Mouse (Mus musculus) liver, embryonic 11.5 days (tissue): ENCODE results near the gene Arl5a. TPM values are rescaled to one million over a fixed set of nuclear protein-coding genes. Genes with fewer than 3 reads are reported as not detected.
A peak's percentile ranks its signal among the peaks of the same experiment; 100 is the strongest.

Experiments
- ATAC-seq: fragments of 200-750 bp; cut with Nextera tagmentation; replicated peaks from 2 replicates; pipeline ENCODE4 v1.8.0; 2017; ENCODE audit warnings: moderate number of reproducible peaks, mild to moderate bottlenecking, moderate TSS enrichment, moderate library complexity; ENCODE audit not compliant: low FRiP score
- DNase-seq: peaks from one replicate; pipeline ENCODE4 v3.0.0-alpha.2; 2017; ENCODE audit warnings: low spot score
- H3K27ac ChIP-seq: fragments of 300-500 bp; sonication (generic); 2 replicates; pipeline ENCODE4 v1.5.1; 2014; ENCODE audit warnings: mild to moderate bottlenecking, low read depth, low read length, control low read depth
- H3K27me3 ChIP-seq: fragments of 300-500 bp; sonication (generic); replicated peaks from 2 replicates; pipeline ENCODE4 v1.6.1; 2014; ENCODE audit warnings: low read length, mixed read lengths; ENCODE audit not compliant: control insufficient read depth, insufficient read depth
- H3K36me3 ChIP-seq: fragments of 300-500 bp; sonication (generic); 2 replicates; pipeline ENCODE4 v1.6.1; 2014; ENCODE audit warnings: mild to moderate bottlenecking, low read length, moderate library complexity, mixed read lengths; ENCODE audit not compliant: control insufficient read depth, insufficient read depth
- H3K4me1 ChIP-seq: fragments of 300-500 bp; sonication (generic); replicated peaks from 2 replicates; pipeline ENCODE4 v1.6.1; 2014; ENCODE audit warnings: low read length, mixed read lengths; ENCODE audit not compliant: control insufficient read depth, insufficient read depth
- H3K4me2 ChIP-seq: fragments of 300-500 bp; sonication (generic); 2 replicates; pipeline ENCODE4 v1.6.1; 2014; ENCODE audit warnings: mild to moderate bottlenecking, control low read depth, moderate library complexity
- H3K4me3 ChIP-seq: fragments of 300-500 bp; sonication (generic); 2 replicates; pipeline ENCODE4 v1.5.1; 2014; ENCODE audit warnings: low read depth, low read length, control low read depth
- H3K9ac ChIP-seq: fragments of 300-500 bp; sonication (generic); 2 replicates; pipeline ENCODE4 v1.6.1; 2014; ENCODE audit warnings: low read depth, low read length, control low read depth
- H3K9me3 ChIP-seq: fragments of 300-500 bp; sonication (generic); 2 replicates; pipeline ENCODE4 v1.6.1; 2016; ENCODE audit warnings: low read length, inconsistent platforms, mixed read lengths; ENCODE audit not compliant: control insufficient read depth
- WGBS: fragments of 180-500 bp; shearing (Covaris S2); extraction: QIAGEN DNeasy Blood & Tissue Kit; methylation state at CpG from one replicate; pipeline ENCODE4 v1.1.7; 2014; 5-methylcytosine and 5-hydroxymethylcytosine counted together
- polyA plus RNA-seq: library from polyadenylated mRNA; unstranded; fragments of >200 nt; fragmentation: Nextera tagmentation; extraction: Ambion mirVana; gene quantifications from 2 replicates; pipeline ENCODE4 v1.2.1, GENCODE M21; 2014

Arl5a gene
- polyA plus RNA-seq, 1 experiment from 2014 or later = 71.8 TPM

DNA sequence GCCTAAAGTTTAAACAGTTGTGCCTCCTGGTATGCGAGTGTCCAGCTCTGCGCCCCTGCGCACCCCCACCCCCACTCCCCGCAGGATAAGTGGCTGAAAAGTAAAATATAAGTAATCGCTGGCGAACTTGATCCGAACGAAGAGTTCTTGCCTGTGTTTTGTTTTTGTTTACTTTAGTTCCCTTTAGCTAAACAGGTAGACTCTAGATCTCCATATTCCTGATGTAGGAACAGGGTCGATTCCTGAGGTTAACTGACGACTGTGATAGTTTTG is 758 bp upstream of the Arl5a start:
- no peaks in the 10 kb centered on the region for H3K9me3 ChIP-seq
- DNase-seq (no peak), ATAC-seq (no peak)
- H3K9ac ChIP-seq = peak overlapping the region; percentile 69
- peaks cover 29% of the 10 kb centered on the region for H3K4me1 ChIP-seq
- H3K27me3 ChIP-seq = no peaks in the 10 kb centered on the region
- H3K4me2 ChIP-seq = peak overlapping the region; percentile 84
- H3K27ac ChIP-seq = peak overlapping the region; percentile 35; the same call in 1 of the 2 replicates
- H3K36me3 ChIP-seq = no peaks in the 10 kb centered on the region
- 21% methylated on average over 10 of the region's 10 CpGs for WGBS
- H3K4me3 ChIP-seq = peak overlapping the region; percentile 84

DNA sequence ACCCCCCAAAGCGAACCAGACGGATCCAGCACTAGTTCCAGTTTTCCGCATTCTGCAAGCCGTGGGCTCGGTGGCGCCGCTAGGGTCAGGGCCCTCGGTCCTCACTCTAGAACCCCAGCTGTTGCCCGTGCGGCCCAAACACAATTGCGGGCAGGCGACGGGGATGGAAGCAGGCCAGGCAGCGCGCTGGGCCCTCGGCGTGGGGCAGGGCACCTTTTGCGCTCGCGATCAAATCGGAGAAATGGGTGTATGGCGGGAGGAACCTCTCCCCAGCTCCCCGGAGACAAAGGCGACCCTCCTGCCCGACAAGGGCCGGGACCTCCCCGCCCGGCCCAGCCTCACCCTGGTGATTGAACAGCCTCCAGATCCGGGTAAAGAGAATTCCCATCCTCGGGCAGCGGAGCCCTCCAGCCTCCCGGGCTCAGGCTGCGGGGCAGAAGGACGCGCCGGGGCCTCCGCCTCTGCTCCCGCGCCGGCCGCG is 413 bp downstream of the Arl5a start:
- peaks cover 38% of the 10 kb centered on the region for H3K4me1 ChIP-seq
- H3K9ac ChIP-seq = peak overlapping the region; percentile 98
- peak overlapping the region; percentile 84 for H3K4me3 ChIP-seq
- peak overlapping the region; percentile 85 for H3K27ac ChIP-seq
- no peaks in the 10 kb centered on the region for H3K27me3 ChIP-seq
- under 1% methylated on average over 40 of the region's 42 CpGs for WGBS
- peak; percentile 74 for DNase-seq
- no peaks in the 10 kb centered on the region for H3K36me3 ChIP-seq
- no peaks in the 10 kb centered on the region for H3K9me3 ChIP-seq
- H3K4me2 ChIP-seq = peak overlapping the region; percentile 81
- peak; percentile 33; the same call in 1 of the 2 replicates for ATAC-seq

DNA sequence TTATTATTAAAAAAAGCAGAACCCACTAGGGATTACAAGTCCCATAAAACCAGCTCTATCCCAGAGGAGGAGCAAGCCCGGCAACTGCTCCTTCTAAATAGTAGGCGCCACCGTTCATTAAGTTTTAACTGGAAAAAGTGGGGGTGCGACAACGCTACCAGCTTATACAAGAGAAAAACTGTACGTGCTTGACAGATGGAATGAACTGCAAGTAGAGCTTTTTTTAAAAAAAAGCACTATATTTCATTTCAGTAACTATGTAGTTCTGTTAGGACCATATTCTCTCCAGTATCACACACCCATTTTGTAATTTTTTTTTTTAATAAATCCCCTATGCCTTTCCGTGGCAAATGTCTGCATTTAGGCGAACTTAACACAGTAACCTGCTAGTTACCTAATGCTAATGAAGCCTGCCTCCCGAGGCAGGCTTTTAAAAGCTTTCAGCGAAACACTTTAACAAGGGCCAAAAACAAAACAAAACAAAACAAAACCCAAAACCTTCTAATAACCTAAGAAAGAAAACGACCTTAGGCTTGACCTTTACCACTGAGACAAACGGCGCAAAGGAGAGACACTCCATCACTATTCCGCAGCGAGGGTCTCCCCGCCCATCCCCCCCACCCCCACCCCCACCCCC is 972 bp downstream of the Arl5a start:
- no peak for ATAC-seq
- Histone ChIP-seq H3K4me3 (peak overlapping the region; percentile 84), H3K4me2 (peak overlapping the region; percentile 81), H3K9ac (peak overlapping the region; percentile 98), H3K4me1 (peaks cover 44% of the 10 kb centered on the region), H3K27me3 (no peaks in the 10 kb centered on the region), H3K36me3 (no peaks in the 10 kb centered on the region), H3K9me3 (no peaks in the 10 kb centered on the region), H3K27ac (peak overlapping the region; percentile 45; the same call in 1 of the 2 replicates)
- 3% methylated on average over 16 of the region's 16 CpGs for WGBS
- no peak for DNase-seq

GRCm38 (mm10) chr2:52422871-52423610 is 1.7 kb downstream of the Arl5a start:
- ATAC-seq = no peak
- H3K9ac ChIP-seq = peak overlapping the region; percentile 98
- no peaks in the 10 kb centered on the region for H3K36me3 ChIP-seq
- peak overlapping the region; percentile 45; the same call in 1 of the 2 replicates for H3K27ac ChIP-seq
- H3K4me3 ChIP-seq = peak overlapping the region; percentile 84
- peak overlapping the region; percentile 81 for H3K4me2 ChIP-seq
- no peaks in the 10 kb centered on the region for H3K9me3 ChIP-seq
- 39% methylated on average over 8 of the region's 8 CpGs for WGBS
- peaks cover 44% of the 10 kb centered on the region for H3K4me1 ChIP-seq
- no peaks in the 10 kb centered on the region for H3K27me3 ChIP-seq
- no peak for DNase-seq

GRCm38 (mm10) chr2:52421197-52421596 is 3.5 kb downstream of the Arl5a start:
- no peak overlapping the region for H3K4me3 ChIP-seq
- H3K9ac ChIP-seq = no peak overlapping the region
- peaks cover 44% of the 10 kb centered on the region for H3K4me1 ChIP-seq
- no peaks in the 10 kb centered on the region for H3K27me3 ChIP-seq
- H3K27ac ChIP-seq = peak overlapping the region; percentile 3; the same call in 1 of the 2 replicates
- peaks cover 5% of the 10 kb centered on the region for H3K36me3 ChIP-seq
- no peaks in the 10 kb centered on the region for H3K9me3 ChIP-seq
- ATAC-seq (no peak), DNase-seq (no peak)
- 43% methylated on average over 6 of the region's 6 CpGs for WGBS
- peak overlapping the region; percentile 81 for H3K4me2 ChIP-seq

DNA sequence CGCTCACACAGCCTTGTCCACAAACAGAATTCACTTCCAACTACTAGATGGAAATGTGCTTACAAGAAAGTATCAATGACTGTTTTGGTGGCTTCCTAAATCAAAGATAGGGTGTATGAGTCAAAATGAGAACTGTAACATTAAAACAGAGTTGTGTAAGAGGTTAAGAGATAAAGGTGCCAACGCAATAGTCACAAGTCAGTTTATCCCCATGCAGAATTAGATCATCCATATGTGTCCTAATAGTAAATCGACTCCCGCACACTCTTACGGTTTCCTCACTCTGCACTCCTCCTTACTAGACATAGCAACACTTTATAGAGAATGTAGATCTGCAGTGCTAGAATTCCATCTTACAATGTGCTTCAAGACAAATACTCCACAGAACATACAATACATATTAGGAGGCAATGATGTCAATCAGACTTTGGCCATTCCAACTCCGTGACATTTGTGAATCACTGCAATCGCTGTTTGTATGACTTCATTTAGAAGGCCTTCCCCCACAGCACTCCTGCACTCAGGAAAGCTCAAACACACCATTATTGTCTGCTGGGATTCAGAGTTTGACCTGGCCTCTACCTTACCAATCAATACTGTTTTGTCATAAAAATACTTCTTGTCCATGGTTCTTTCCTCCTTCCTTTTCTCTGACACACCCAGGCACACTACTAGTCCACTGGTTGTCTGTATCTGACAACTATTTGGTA is 4.5 kb downstream of the Arl5a start:
- 86% methylated on average over 7 of the region's 7 CpGs for WGBS
- H3K36me3 ChIP-seq = peaks cover 13% of the 10 kb centered on the region

DNA sequence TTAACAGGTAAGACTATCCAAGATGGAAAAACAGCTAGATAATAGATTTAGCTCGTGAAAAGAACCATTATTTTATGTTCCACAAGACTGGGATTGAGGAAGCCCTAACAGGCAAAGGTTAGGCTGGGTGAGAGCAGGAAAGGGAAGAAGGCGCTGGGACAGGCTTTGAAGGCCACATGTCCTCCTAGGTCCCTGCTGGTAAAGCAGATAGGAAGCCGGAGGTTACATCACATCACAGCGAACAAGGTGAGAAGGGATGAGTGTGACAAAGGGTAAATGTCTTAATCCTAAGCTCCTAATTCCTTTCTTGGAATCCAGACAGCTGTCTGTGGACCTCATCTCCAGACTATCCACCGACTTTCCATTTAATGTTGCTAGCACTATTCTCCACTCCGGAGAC is 5.4 kb downstream of the Arl5a start:
- no peak overlapping the region for H3K9ac ChIP-seq
- H3K4me3 ChIP-seq = no peak overlapping the region
- H3K36me3 ChIP-seq = peaks cover 13% of the 10 kb centered on the region
- WGBS = 62% methylated on average over 6 of the region's 6 CpGs
- DNase-seq (no peak), ATAC-seq (no peak)
- no peaks in the 10 kb centered on the region for H3K9me3 ChIP-seq
- 0 out of 2 replicates have a peak overlapping the region, but pooled peaks have one; percentile 8 for H3K4me2 ChIP-seq
- no peaks in the 10 kb centered on the region for H3K27me3 ChIP-seq
- no peak overlapping the region for H3K27ac ChIP-seq
- H3K4me1 ChIP-seq = peaks cover 40% of the 10 kb centered on the region

More for the DNA sequence above, 4.5 kb downstream of the Arl5a start:
- ATAC-seq (no peak), DNase-seq (no peak)
- Histone ChIP-seq H3K27me3 (no peaks in the 10 kb centered on the region), H3K27ac (no peak overlapping the region), H3K9ac (no peak overlapping the region), H3K4me2 (peak overlapping the region; percentile 24; the same call in 1 of the 2 replicates), H3K4me1 (peaks cover 40% of the 10 kb centered on the region), H3K9me3 (no peaks in the 10 kb centered on the region), H3K4me3 (no peak overlapping the region)

DNA sequence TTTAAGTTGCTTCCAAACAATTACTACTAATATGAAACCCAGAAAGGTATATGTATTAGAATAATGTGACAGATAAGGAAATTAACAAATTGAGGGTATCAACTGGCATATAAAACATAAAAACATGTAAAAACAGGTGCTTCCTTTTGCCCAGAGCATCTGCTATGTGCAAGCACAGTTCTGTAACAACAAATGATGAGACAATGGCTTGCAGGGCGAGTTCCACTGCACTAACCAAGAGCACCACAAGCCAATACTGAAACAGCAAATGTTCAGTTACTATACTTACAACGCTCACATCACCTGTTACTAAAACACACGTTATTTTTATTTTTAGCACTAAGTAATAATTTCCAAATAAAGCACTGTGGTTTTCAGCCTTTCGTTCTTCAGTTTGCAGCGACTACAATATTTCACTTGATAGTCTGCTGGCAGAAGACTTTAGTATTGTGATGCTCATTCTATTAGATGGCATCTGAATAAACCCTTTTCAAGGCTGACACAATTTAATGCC is 12.1 kb downstream of the Arl5a start:
- Histone ChIP-seq H3K9ac (no peak overlapping the region), H3K4me1 (no peaks in the 10 kb centered on the region), H3K9me3 (peaks cover 21% of the 10 kb centered on the region), H3K27me3 (no peaks in the 10 kb centered on the region), H3K4me2 (no peak overlapping the region), H3K4me3 (no peak overlapping the region), H3K27ac (no peak overlapping the region), H3K36me3 (peaks cover 56% of the 10 kb centered on the region)
- no peak for ATAC-seq
- 92% methylated on average over 5 of the region's 5 CpGs for WGBS
- DNase-seq = no peak
